Mouse (Mus musculus) lung, adult 2 months (tissue): ENCODE measurements at regions not wholly inside any gene's neighbourhood (a gene's known extent, or its start where the extent isn't known, plus 50 kb on each side); places are given as distances from the start of the nearest gene placed in this dataset.

Experiments used
- DNase-seq: peaks from one replicate; pipeline ENCODE4 v3.0.0; 2022
- H3K4me1 ChIP-seq: fragments of 200-500 bp; 2 replicates; pipeline ENCODE4 v1.6.1; 2011; ENCODE audit warnings: low read length; ENCODE audit not compliant: control insufficient read depth, insufficient read depth
- H3K4me3 ChIP-seq: fragments of 200-500 bp; replicated peaks from 2 replicates; pipeline ENCODE3; 2011; ENCODE audit warnings: low read depth, mild to moderate bottlenecking, control low read depth, low read length; ENCODE audit errors: extremely low read depth
- CTCF ChIP-seq: fragments of 200-500 bp; IDR thresholded peaks from 2 replicates; pipeline ENCODE4 v1.5.1; 2011; ENCODE audit warnings: mild to moderate bottlenecking, low read length, control low read depth; ENCODE audit not compliant: insufficient read depth
- POLR2A ChIP-seq: fragments of 200-500 bp; IDR thresholded peaks from 2 replicates; pipeline ENCODE4 v1.6.1; 2011; ENCODE audit warnings: low read depth, mild to moderate bottlenecking, control low read depth, low read length, borderline replicate concordance; ENCODE audit errors: extremely low read depth
- WGBS: fragments of 180-500 bp; shearing (Covaris S2); methylation state at CpG from one replicate; pipeline ENCODE4 v1.1.7; 2018; 5-methylcytosine and 5-hydroxymethylcytosine counted together

DNA sequence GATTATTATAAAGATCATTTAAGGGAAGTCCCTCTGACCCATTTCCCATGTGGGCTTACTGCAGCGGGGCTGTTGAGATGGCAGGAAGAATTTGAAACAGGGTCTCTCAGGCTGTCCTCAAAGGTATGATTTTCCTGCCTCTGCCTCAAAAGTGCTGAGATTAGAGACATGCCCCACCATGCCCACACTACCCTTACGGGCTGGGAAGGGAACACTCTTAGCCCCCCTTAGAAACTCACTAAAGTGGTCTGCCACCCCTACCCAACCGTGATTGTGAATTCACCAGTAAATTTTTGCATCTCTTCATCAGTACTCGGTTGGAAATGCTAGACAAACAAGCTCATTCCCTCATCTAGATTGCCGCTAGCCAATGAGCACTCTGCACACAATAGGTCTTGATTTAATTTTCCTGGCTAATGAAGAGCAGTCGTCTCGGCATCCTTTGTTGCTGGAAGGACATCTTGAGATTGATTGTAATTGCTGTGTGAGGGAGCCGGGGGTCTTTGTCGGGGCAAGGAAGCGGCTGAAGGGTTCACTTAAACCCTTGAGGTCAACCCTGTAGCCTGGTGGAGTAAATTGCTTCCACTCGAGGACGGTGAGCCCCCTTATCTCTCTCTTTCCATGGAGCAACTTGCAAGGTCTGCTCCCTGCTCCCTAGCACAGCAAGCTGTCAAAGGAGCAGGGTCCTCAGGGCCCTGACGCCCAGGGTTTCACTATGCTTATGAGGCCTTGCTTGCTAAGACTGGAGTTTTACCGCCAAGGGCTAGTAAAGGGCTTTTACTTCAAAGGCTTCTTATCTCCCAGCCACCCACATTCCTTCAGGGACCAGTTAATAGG lies 51.7 kb upstream of the Tiam2 start:
- 67% methylated on average over 14 of the region's 14 CpGs for WGBS
- no peak for DNase-seq
- H3K4me3 ChIP-seq: no peak overlapping the region
- H3K4me1 ChIP-seq: no peaks in the 10 kb centered on the region
- TF ChIP-seq CTCF (no peak), POLR2A (no peak)
